Mouse (Mus musculus) C2C12 (cell line): ENCODE results near the gene Wdr64. TPM values are rescaled to one million over a fixed set of nuclear protein-coding genes. Genes with fewer than 3 reads are reported as not detected.

Experiments used
- H3K27me3 ChIP-seq: one replicate; pipeline ENCODE4 v1.6.1; 2011; ENCODE audit not compliant: control insufficient read depth, insufficient read depth, insufficient read length
- H3K36me3 ChIP-seq: one replicate; pipeline ENCODE4 v1.6.1; 2011; ENCODE audit not compliant: control insufficient read depth, insufficient read depth
- H3K4me3 ChIP-seq: one replicate; pipeline ENCODE4 v1.5.1; 2011; ENCODE audit warnings: mild to moderate bottlenecking, control low read depth; ENCODE audit not compliant: poor library complexity, insufficient read depth, severe bottlenecking
- H3K79me2 ChIP-seq: one replicate; pipeline ENCODE4 v1.6.1; 2011; ENCODE audit not compliant: control insufficient read depth, insufficient read depth
- H3K79me3 ChIP-seq: one replicate; pipeline ENCODE4 v1.6.1; 2011; ENCODE audit warnings: low read depth, control low read depth
- H3ac ChIP-seq: one replicate; pipeline ENCODE3; 2011; ENCODE audit warnings: low read depth; ENCODE audit not compliant: control insufficient read depth, insufficient read length
- CEBPB ChIP-seq: IDR thresholded peaks from one replicate; pipeline ENCODE4 v1.6.1; 2011; ENCODE audit warnings: low read depth, mild to moderate bottlenecking, control low read depth, moderate library complexity
- CTCF ChIP-seq: IDR thresholded peaks from one replicate; pipeline ENCODE4 v1.5.1; 2011; ENCODE audit not compliant: control insufficient read depth, insufficient read depth, insufficient read length
- FOSL1 ChIP-seq: IDR thresholded peaks from one replicate; pipeline ENCODE4 v1.8.0; 2011; ENCODE audit warnings: mild to moderate bottlenecking, low read length; ENCODE audit not compliant: poor library complexity, insufficient read depth, severe bottlenecking
- MAX ChIP-seq: IDR thresholded peaks from one replicate; pipeline ENCODE4 v1.6.1; 2011; ENCODE audit warnings: mild to moderate bottlenecking, control low read depth
- MYOD1 ChIP-seq: IDR thresholded peaks from one replicate; pipeline ENCODE4 v1.6.1; 2011; ENCODE audit warnings: low read depth; ENCODE audit not compliant: control insufficient read depth, insufficient read length
- MYOG ChIP-seq: IDR thresholded peaks from one replicate; pipeline ENCODE4 v1.6.1; 2011; ENCODE audit not compliant: control insufficient read depth, insufficient read length; ENCODE audit errors: extremely low read depth
- USF1 ChIP-seq: IDR thresholded peaks from one replicate; pipeline ENCODE4 v1.6.1; 2011; ENCODE audit warnings: low read depth, mild to moderate bottlenecking, control low read depth, moderate library complexity
- polyA plus RNA-seq: library from polyadenylated mRNA; unstranded; fragments of >200 nt; fragmentation: generic; extraction: Trizol; gene quantifications from one replicate; pipeline ENCODE4 v1.2.1, GENCODE M21; 2012; ENCODE audit warnings: missing spikeins

Gene Wdr64
- polyA plus RNA-seq, 1 experiment: not detected

- no peak overlapping the region for H3K4me3 ChIP-seq
- TF ChIP-seq CEBPB (no peak), FOSL1 (no peak), MYOD1 (no peak), MYOG (no peak), USF1 (no peak), MAX (no peak), CTCF (no peak)
These were observed 9.2 kb downstream of the Wdr64 start for GRCm38 (mm10) chr1:175707599-175707998.

GRCm38 (mm10) chr1:175708013-175708412 is 9.6 kb downstream of the Wdr64 start:
- Histone ChIP-seq H3ac (no peak overlapping the region), H3K4me3 (no peak overlapping the region), H3K36me3 (no peaks in the 10 kb centered on the region), H3K27me3 (no peaks in the 10 kb centered on the region), H3K79me3 (no peaks in the 10 kb centered on the region), H3K79me2 (no peaks in the 10 kb centered on the region)
- no peak for TF ChIP-seq CTCF
- TF ChIP-seq MYOD1: no peak
- no peak for TF ChIP-seq CEBPB
- no peak for TF ChIP-seq FOSL1
- TF ChIP-seq USF1: no peak
- TF ChIP-seq MAX: no peak
- TF ChIP-seq MYOG: no peak

More at GRCm38 (mm10) chr1:175707599-175707998, 9.2 kb downstream of the Wdr64 start:
- Histone ChIP-seq H3K79me2 (no peaks in the 10 kb centered on the region), H3K79me3 (no peaks in the 10 kb centered on the region), H3K36me3 (no peaks in the 10 kb centered on the region), H3K27me3 (no peaks in the 10 kb centered on the region), H3ac (no peak overlapping the region)

GRCm38 (mm10) chr1:175712338-175712909 is 14.0 kb downstream of the Wdr64 start:
- Histone ChIP-seq H3K79me3 (no peaks in the 10 kb centered on the region), H3K4me3 (no peak overlapping the region), H3K27me3 (no peaks in the 10 kb centered on the region), H3ac (no peak overlapping the region), H3K36me3 (no peaks in the 10 kb centered on the region), H3K79me2 (no peaks in the 10 kb centered on the region)
- TF ChIP-seq MAX (no peak), CTCF (no peak)

- Histone ChIP-seq H3K79me3 (no peaks in the 10 kb centered on the region), H3K4me3 (no peak overlapping the region), H3ac (no peak overlapping the region), H3K27me3 (no peaks in the 10 kb centered on the region), H3K79me2 (no peaks in the 10 kb centered on the region), H3K36me3 (no peaks in the 10 kb centered on the region)
- TF ChIP-seq MYOG: no peak
These were observed 18.4 kb downstream of the Wdr64 start for GRCm38 (mm10) chr1:175716832-175717231.

- H3ac ChIP-seq: no peak overlapping the region
- TF ChIP-seq MYOG: no peak
- TF ChIP-seq FOSL1: no peak
- no peak for TF ChIP-seq CTCF
- no peaks in the 10 kb centered on the region for H3K36me3 ChIP-seq
- H3K79me3 ChIP-seq: no peaks in the 10 kb centered on the region
- no peak overlapping the region for H3K4me3 ChIP-seq
- no peaks in the 10 kb centered on the region for H3K27me3 ChIP-seq
- H3K79me2 ChIP-seq: no peaks in the 10 kb centered on the region
These were observed 27.4 kb downstream of the Wdr64 start for GRCm38 (mm10) chr1:175725771-175726170.

- Histone ChIP-seq H3K4me3 (no peak overlapping the region), H3K79me3 (no peaks in the 10 kb centered on the region), H3K27me3 (no peaks in the 10 kb centered on the region)
These were observed 56.4 kb downstream of the Wdr64 start for GRCm38 (mm10) chr1:175754576-175755364.

More at GRCm38 (mm10) chr1:175754576-175755364, 56.4 kb downstream of the Wdr64 start:
- H3ac ChIP-seq: no peak overlapping the region
- no peaks in the 10 kb centered on the region for H3K79me2 ChIP-seq
- no peaks in the 10 kb centered on the region for H3K36me3 ChIP-seq
- TF ChIP-seq MAX (no peak), MYOD1 (no peak), CEBPB (no peak), CTCF (no peak), MYOG (no peak), FOSL1 (no peak), USF1 (no peak)
